Mouse (Mus musculus) C3H10T1/2 (cell line): ENCODE data around the gene Maats1. TPM values are rescaled to one million over a fixed set of nuclear protein-coding genes. Genes with fewer than 3 reads are reported as not detected.

Experiments
- polyA plus RNA-seq, 2 experiments: library from polyadenylated mRNA; unstranded; fragments of >200 nt; fragmentation: generic; extraction: Trizol; gene quantifications; one replicate each; pipeline ENCODE4 v1.2.1; 2012; ENCODE audit warnings: missing spikeins in 2 of 2

The Maats1 gene
- under 1 TPM; 0.04 TPM for polyA plus RNA-seq

GRCm38 (mm10) chr16:38341396-38342324 lies at the start of gene Maats1:
Gene Maats1, minus strand, starts transcription at chr16:38342143.

GRCm38 (mm10) chr16:38361933-38362332 lies 20.0 kb upstream of the Maats1 start, which contains the start of gene Popdc2:
Gene Popdc2, plus strand, starts transcription at chr16:38362209.

GRCm38 (mm10) chr16:38346529-38347325 lies 4.8 kb upstream of the Maats1 start, which contains the start of the genes Cox17 and Gm21987:
Gene Cox17, plus strand, starts transcription at chr16:38346991.
Gene Gm21987, plus strand, starts transcription at chr16:38347040.

GRCm38 (mm10) chr16:38294685-38295348 lies 47.1 kb downstream of the Maats1 start, which contains the start of gene Nr1i2:
Gene Nr1i2, minus strand, starts transcription at chr16:38294824.

Other genes starting within 250 kb of the Maats1 start
- gene Nr1i2, start 47.3 kb downstream of the Maats1 start, polyA plus RNA-seq, result under 1 TPM; 0.01 to 0.02 TPM
- gene Cox17, start 4.8 kb upstream of the Maats1 start, polyA plus RNA-seq, result 100 to 1,000 TPM; 159 to 176 TPM
- gene Gm21987, start 4.9 kb upstream of the Maats1 start, polyA plus RNA-seq, result under 1 TPM in 1 of 2 experiments, not detected in 1; 0.22 TPM
- under 1 TPM; 0.05 to 0.91 TPM for gene Popdc2, start 20.1 kb upstream of the Maats1 start, polyA plus RNA-seq
- gene Pla1a, start 91.0 kb upstream of the Maats1 start, polyA plus RNA-seq, result under 1 TPM; 0.05 to 0.92 TPM
- 10 to 100 TPM; 28.0 to 46.3 TPM for gene Adprh, start 110.6 kb upstream of the Maats1 start, polyA plus RNA-seq
- 1 to 10 TPM in 1 of 2 experiments, under 1 TPM in 1; 0.33 to 3.9 TPM for gene Cd80, start 113.4 kb upstream of the Maats1 start, polyA plus RNA-seq
- gene Timmdc1, start 180.5 kb upstream of the Maats1 start, polyA plus RNA-seq, result 10 to 100 TPM in 1 of 2 experiments, 1 to 10 TPM in 1; 9.1 to 18.0 TPM
- gene Poglut1, start 208.1 kb upstream of the Maats1 start, polyA plus RNA-seq, result 10 to 100 TPM in 1 of 2 experiments, 1 to 10 TPM in 1; 3.2 to 25.3 TPM
- gene Tmem39a, start 216.6 kb upstream of the Maats1 start, polyA plus RNA-seq, result 10 to 100 TPM in 1 of 2 experiments, 1 to 10 TPM in 1; 6.5 to 49.6 TPM